Mouse (Mus musculus): ENCODE measurements around the gene Eprs.
A peak's percentile ranks its signal among the peaks of the same experiment; 100 is the strongest.

The Eprs gene

DNA sequence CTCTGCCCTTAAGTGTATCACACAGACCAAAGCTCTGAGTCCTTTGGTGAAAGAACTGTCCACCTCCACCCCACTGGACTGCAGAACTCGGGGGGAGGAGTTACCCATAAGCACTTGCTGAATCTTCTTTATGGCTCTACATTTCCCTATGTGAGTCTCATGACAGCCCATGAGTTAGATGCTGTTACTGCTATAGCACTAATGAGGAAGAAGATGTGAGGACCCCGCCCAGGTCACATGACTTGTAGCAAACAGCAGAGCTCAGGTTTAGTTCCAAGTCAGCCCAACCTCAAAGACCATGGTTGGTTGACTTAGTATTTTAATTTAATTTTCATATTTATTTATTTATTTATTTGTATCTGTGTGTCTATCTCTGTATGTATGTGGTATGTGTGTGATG, 86.9 kb downstream of the Eprs start:
- DNase-seq (ENCODE audit: low read depth) = no peak

- DNase-seq (ENCODE audit: low read depth) = no peak
Observed at GRCm38 (mm10) chr1:185451077-185451476, 88.2 kb downstream of the Eprs start.

DNA sequence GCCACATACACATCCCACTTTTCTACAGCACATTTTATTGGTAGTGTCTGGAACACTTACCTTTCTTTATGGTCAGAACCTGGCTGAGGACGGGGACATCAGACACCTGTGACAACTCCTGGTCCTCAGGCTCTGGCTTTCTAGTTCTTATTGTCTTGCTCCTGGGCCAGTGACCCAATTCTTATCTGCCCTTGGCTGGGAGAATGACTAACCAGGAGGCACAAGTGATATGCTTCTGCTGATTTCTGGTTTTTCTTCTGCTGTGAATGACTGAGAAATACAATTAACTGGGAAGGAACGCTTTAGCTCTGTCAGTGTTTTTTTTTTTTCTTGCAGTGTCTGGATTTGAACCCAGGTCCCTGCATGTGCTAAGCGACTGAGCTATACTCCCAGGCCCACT, 88.7 kb downstream of the Eprs start:
- no peak for DNase-seq (ENCODE audit: low read depth)

DNA sequence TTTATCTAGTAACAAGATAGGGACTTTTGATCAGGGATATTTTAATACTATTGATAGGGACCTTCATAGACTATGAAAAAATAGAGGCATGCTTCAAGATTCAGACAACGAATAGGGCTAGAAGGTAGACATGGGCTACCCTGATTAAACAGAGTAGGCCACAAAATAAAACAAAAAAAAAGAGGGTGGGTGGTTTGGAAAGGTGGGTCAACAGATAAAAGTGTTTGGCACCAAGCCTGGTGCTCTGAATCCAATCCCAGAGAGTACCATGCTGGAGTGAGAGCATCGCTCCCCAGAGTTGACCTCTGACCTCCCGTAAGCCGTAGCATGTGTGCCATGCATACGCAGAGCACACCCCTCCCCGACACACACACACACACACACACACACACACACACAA, 89.6 kb downstream of the Eprs start:
- DNase-seq (ENCODE audit: low read depth) = no peak

DNA sequence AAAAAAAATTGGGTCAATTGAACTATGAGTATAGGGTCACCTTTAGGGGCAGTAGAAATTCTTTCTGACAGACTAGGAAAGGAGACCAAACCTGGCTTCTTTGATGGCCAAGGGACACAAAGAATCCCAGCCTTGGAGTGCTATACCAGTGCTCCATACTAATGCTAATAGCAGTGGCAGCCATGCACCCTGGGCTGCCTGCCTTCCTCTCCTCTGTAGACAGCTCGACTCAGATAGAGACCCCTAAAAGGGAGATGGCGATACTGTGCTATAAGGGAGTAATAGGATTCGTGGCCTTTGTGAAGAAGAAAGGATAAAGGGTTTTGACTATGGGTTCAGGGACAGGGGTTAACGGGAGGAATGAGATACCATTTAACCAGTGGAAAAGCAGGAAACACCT, 91.3 kb downstream of the Eprs start:
- DNase-seq (ENCODE audit: low read depth) = no peak

DNA sequence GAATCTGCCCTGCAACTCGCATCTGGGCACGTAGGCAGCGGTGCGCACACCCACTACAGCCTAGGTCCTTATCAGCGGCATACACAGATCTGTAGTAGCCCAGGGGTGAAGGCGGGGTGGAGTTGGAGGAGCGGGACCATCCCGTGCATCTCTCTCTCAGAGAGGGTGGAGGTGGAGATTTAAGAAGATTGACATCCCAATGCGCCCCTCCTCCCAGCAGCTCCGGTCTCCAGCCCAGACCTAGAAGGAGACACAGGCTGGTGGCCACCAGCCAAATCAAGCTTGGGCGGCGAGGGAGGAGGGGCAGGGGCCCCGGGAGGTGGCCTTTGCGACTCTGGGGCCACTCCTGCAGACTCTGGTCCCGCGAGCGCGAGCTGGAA, 91.7 kb downstream of the Eprs start, which contains the start of gene Slc30a10:
Gene Slc30a10, plus strand, starts transcription at position 274 of the 380 bp plus-strand sequence.
- DNase-seq (ENCODE audit: low read depth) = peak; percentile 96

DNA sequence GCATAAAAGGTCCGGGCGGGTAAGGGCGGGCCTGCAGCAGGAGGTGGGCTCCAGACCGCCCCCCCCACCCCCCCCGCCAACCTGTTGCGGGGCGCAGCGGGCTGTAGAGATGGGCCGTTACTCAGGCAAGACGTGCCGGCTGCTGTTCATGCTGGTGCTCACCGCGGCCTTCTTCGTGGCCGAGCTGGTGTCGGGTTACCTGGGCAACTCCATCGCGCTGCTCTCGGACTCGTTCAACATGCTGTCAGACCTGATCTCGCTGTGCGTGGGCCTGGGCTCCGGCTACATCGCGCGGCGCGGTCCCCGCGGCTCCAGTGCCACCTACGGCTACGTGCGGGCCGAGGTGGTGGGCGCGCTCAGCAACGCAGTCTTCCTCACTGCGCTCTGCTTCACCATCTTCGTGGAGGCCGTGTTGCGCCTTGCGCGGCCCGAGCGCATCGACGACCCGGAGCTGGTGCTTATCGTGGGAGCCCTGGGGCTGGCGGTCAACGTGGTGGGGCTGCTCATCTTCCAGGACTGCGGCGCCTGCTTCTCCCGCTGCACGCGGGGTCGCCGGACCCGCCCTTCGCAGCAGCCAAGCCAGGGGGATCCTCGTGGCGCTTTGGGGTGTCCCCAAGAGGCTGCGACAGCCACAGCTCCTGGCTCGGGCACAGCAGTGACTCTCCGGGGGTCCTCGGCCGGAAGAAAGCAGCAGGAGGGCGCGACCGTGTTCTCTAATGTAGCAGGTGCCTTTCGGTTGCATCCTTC, 92.3 kb downstream of the Eprs start:
- no peak for DNase-seq (ENCODE audit: low read depth)

- DNase-seq (ENCODE audit: low read depth) = no peak
Observed at GRCm38 (mm10) chr1:185456327-185456726, 93.5 kb downstream of the Eprs start.

DNA sequence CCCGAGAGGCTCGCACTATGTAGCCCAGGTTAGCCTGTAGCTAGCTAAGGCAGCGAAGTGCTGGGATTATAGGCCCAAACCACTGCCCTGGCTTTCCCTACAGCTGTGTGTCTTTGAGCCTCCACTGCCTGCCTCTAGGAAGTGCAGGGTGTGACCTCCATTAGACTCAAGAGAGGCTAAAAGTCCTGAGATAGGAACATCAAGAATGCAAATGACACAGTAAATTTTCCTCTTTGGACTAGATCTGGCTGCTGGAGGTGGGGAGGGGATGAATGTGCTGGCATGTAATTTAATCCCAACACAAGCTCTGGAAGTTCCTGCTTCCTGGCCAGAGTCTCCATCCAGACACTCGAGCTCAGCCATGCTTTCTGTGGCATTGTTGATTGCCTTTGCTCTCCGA, 97.3 kb downstream of the Eprs start:
- no peak for DNase-seq (ENCODE audit: low read depth)

DNA sequence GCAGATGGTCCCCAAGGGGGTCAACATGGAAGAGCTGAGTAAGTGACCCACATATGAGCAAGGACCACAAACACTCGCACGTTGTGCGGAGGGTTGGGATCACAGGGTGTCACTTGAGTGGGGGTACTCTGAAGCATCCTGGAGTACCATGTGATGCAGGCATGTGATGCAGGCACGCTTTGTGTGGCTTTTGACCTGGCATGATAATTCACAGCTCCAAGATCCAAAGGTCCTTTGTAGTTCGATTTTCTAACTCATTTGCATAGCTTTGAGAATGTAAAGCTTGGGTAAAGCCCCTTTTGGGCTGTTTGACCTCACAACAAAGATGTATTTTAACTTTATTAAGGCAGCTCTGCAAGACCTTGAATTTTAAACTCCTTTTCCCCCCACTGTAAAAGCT, 100.0 kb downstream of the Eprs start:
- no peak for DNase-seq (ENCODE audit: low read depth)

DNA sequence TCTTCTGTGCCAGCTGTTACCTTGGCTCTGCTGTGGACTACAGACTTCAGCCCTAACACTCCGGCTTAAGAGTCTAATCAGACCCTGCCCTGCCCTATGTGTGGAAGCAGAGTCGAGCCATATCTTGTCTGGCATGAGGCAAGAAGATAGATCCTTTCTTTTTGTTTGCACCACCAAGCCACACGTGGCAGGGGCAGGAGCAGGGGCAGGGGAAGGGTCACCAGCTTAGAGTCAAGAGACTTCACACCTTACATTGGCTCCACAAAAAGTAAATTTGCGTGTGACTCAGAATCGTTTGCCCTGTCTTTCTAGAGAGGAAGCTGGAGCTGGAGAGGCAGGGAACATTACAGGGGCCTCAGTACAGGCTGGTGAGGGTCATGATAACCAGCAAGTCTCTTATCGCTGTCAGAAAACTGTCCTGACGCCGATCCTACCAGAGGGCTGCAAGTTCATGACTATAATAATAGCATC, 106.7 kb downstream of the Eprs start:
- peak; percentile 62 for DNase-seq (ENCODE audit: low read depth)

- DNase-seq (ENCODE audit: low read depth) = peak; percentile 86
Observed at GRCm38 (mm10) chr1:185472025-185472720, 109.3 kb downstream of the Eprs start.

GRCm38 (mm10) chr1:185472730-185473129, 109.9 kb downstream of the Eprs start:
- no peak for DNase-seq (ENCODE audit: low read depth)

GRCm38 (mm10) chr1:185473437-185473836, 110.6 kb downstream of the Eprs start:
- DNase-seq (ENCODE audit: low read depth) = no peak
